Mouse (Mus musculus): ENCODE measurements around the gene Cnpy4. TPM values are rescaled to one million over a fixed set of nuclear protein-coding genes. Genes with fewer than 3 reads are reported as not detected.
A peak's percentile ranks its signal among the peaks of the same experiment; 100 is the strongest.

Cnpy4 gene
- total and polyA plus RNA-seq, 3 experiments = 7.8 to 12.1 TPM; not detected in 1

DNA sequence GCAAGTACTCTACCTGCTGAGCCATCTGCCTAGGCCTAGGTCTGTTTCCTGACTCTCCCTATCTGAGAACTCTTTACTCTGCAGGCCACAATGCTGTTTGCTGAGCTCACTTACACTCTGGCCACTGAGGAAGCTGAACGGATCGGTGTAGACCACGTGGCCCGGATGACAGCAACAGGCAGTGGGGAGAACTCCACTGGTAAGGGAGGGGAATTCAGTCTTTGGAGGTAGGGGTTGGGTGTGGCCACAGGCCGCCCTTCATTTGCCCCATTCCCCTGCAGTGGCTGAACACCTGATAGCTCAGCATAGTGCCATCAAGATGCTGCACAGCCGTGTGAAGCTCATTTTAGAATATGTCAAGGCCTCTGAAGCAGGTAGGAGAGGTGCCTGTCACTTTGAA lies 24.2 kb upstream of the Cnpy4 start:
- Histone ChIP-seq H3K27ac (ENCODE audit: control insufficient read depth, low read depth, low read length) (no peak overlapping the region), H3K4me1 (ENCODE audit: control insufficient read depth in 1 of 2, insufficient read depth in 2 of 2, low read length in 2 of 2) (peaks cover 0 to 3% of the 10 kb centered on the region in 2 experiments; a peak in 1 of 4 replicates), H3K9ac (ENCODE audit: control insufficient read depth, low read depth, low read length, poor library complexity, severe bottlenecking) (no peak overlapping the region), H3K36me3 (ENCODE audit: control insufficient read depth in 1 of 2, insufficient read depth in 2 of 2, low read length in 2 of 2) (peaks cover 3 to 7% of the 10 kb centered on the region in 2 experiments; a peak in 1 of 4 replicates), H3K79me2 (ENCODE audit: control insufficient read depth, insufficient read depth, low read length, poor library complexity) (peaks cover 9% of the 10 kb centered on the region), H3K4me3 (ENCODE audit: control insufficient read depth in 1 of 2, insufficient read depth in 1 of 2, low read depth in 2 of 2, low read length in 2 of 2) (no peak overlapping the region), H3K9me3 (replicated peaks; ENCODE audit: insufficient read depth, low read length) (no peaks in the 10 kb centered on the region), H3K27me3 (ENCODE audit: control insufficient read depth in 1 of 2, insufficient read depth in 2 of 2, low read length in 2 of 2) (no peaks in the 10 kb centered on the region)
- TF ChIP-seq MAZ (IDR thresholded peaks at IDR 0.05; ENCODE audit: low read depth, low read length) (no peak), POLR2A (IDR thresholded peaks at IDR 0.05; ENCODE audit: control insufficient read depth in 1 of 2, insufficient read depth in 1 of 2, low read depth in 1 of 2, low read length in 2 of 2, poor library complexity in 1 of 2) (no peak; a peak in 1 of 4 replicates), CHD2 (IDR thresholded peaks at IDR 0.05; ENCODE audit: low read length) (no peak), SIN3A (IDR thresholded peaks at IDR 0.05; ENCODE audit: low read length) (no peak)
- no peak for DNase-seq (ENCODE audit: low read depth, low spot score)

DNA sequence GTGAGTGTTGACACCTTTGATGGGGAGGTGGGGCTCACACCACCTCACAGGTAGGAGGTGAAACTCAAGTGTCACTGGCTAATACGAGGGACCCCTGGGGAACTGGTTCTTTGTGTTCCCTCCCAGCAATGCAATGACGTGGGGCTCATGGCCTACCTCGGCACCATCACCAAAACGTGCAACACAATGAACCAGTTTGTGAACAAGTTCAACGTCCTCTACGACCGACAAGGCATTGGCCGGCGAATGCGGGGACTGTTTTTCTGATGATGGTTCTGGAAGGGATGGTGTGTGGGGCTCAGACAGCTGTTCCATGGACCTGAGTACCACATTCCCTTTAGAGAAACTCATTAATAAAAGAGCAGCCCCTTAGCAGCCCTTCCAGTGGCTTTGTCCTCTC lies 23.7 kb upstream of the Cnpy4 start:
- Histone ChIP-seq H3K4me3 (ENCODE audit: control insufficient read depth in 1 of 2, insufficient read depth in 1 of 2, low read depth in 2 of 2, low read length in 2 of 2) (no peak overlapping the region), H3K4me1 (ENCODE audit: control insufficient read depth in 1 of 2, insufficient read depth in 2 of 2, low read length in 2 of 2) (peaks cover 0 to 3% of the 10 kb centered on the region in 2 experiments; a peak in 1 of 4 replicates), H3K9ac (ENCODE audit: control insufficient read depth, low read depth, low read length, poor library complexity, severe bottlenecking) (no peak overlapping the region)

DNA sequence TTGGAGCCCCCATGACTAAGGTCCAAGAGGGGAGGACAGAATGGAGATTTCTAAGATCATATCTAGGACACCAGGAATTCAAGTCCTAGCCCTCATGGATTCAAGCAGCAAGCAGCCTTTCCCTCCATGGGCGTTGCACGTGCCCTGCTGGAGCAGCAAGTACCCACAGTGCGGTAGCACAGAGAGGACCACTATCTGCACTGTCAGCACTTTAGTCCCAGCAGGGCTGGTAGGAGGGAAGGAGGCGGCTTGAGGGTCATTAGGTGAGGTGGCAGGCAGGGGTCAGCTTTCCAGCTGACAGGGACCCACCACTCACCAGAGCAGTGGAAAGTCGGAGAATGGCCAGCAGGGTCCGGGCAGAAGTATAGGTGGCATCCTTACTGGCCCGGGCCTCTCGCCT lies 21.7 kb upstream of the Cnpy4 start:
- Histone ChIP-seq H3K27ac (ENCODE audit: control insufficient read depth, low read depth, low read length) (no peak overlapping the region), H3K4me3 (ENCODE audit: control insufficient read depth in 1 of 2, insufficient read depth in 1 of 2, low read depth in 2 of 2, low read length in 2 of 2) (no peak overlapping the region), H3K27me3 (ENCODE audit: control insufficient read depth in 1 of 2, insufficient read depth in 2 of 2, low read length in 2 of 2) (no peaks in the 10 kb centered on the region), H3K79me2 (ENCODE audit: control insufficient read depth, insufficient read depth, low read length, poor library complexity) (peaks cover 23% of the 10 kb centered on the region), H3K36me3 (ENCODE audit: control insufficient read depth in 1 of 2, insufficient read depth in 2 of 2, low read length in 2 of 2) (peaks cover 6 to 15% of the 10 kb centered on the region in 2 experiments; a peak in 3 of 4 replicates), H3K4me1 (ENCODE audit: control insufficient read depth in 1 of 2, insufficient read depth in 2 of 2, low read length in 2 of 2) (peaks cover 0 to 3% of the 10 kb centered on the region in 2 experiments; a peak in 1 of 4 replicates), H3K9ac (ENCODE audit: control insufficient read depth, low read depth, low read length, poor library complexity, severe bottlenecking) (no peak overlapping the region), H3K9me3 (replicated peaks; ENCODE audit: insufficient read depth, low read length) (no peaks in the 10 kb centered on the region)
- TF ChIP-seq GABPA (IDR thresholded peaks at IDR 0.05; ENCODE audit: low read depth, low read length) = no peak
- no peak for TF ChIP-seq MAX (IDR thresholded peaks at IDR 0.05; ENCODE audit: low read length)
- TF ChIP-seq POLR2AphosphoS5 (IDR thresholded peaks at IDR 0.05; ENCODE audit: borderline replicate concordance, low read depth, low read length) = peak; percentile 14; the same call in 1 of the 2 replicates
- no peak for TF ChIP-seq EP300 (IDR thresholded peaks at IDR 0.05; ENCODE audit: low read depth in 1 of 2, low read length in 2 of 2)
- no peak for TF ChIP-seq USF1 (IDR thresholded peaks at IDR 0.05; ENCODE audit: low read depth, low read length)
- TF ChIP-seq RAD21 (IDR thresholded peaks at IDR 0.05; ENCODE audit: low read depth, low read length) = no peak
- TF ChIP-seq BHLHE40 (IDR thresholded peaks at IDR 0.05; ENCODE audit: borderline replicate concordance, low read depth, low read length) = no peak
- no peak for TF ChIP-seq TCF12 (IDR thresholded peaks at IDR 0.05; ENCODE audit: low read depth, low read length)
- TF ChIP-seq POLR2AphosphoS2 (IDR thresholded peaks at IDR 0.05; ENCODE audit: low read length) = no peak; the same call in 1 of the 2 replicates
- TF ChIP-seq NELFE (IDR thresholded peaks at IDR 0.05; ENCODE audit: low read depth, low read length) = no peak
- TF ChIP-seq MEF2A (IDR thresholded peaks at IDR 0.05; ENCODE audit: extremely low read depth, insufficient replicate concordance, low read depth, low read length, poor library complexity, severe bottlenecking) = no peak
- TF ChIP-seq POLR2A (IDR thresholded peaks at IDR 0.05; ENCODE audit: control insufficient read depth in 1 of 2, insufficient read depth in 1 of 2, low read depth in 1 of 2, low read length in 2 of 2, poor library complexity in 1 of 2) = peak; percentile 46; a peak in 2 of 4 replicates
- peak; percentile 63; the same call in 1 of the 2 replicates for TF ChIP-seq MAFK (IDR thresholded peaks at IDR 0.05; ENCODE audit: borderline replicate concordance, low read depth, low read length)
- no peak for TF ChIP-seq E2F4 (IDR thresholded peaks at IDR 0.05; ENCODE audit: borderline replicate concordance, low read depth, low read length)
- no peak for TF ChIP-seq ZKSCAN1 (IDR thresholded peaks at IDR 0.05; ENCODE audit: low read depth, low read length)
- TF ChIP-seq SMC3 (IDR thresholded peaks at IDR 0.05; ENCODE audit: low read depth, low read length) = no peak
- TF ChIP-seq MXI1 (IDR thresholded peaks at IDR 0.05; ENCODE audit: low read depth, low read length) = no peak
- no peak for DNase-seq (ENCODE audit: low read depth, low spot score)

More for the DNA sequence above, 23.7 kb upstream of the Cnpy4 start:
- no peak for TF ChIP-seq MXI1 (IDR thresholded peaks at IDR 0.05; ENCODE audit: low read depth, low read length)
- TF ChIP-seq ZC3H11A (IDR thresholded peaks at IDR 0.05; ENCODE audit: low read depth, low read length) = no peak
- no peak for TF ChIP-seq CTCF (IDR thresholded peaks at IDR 0.05 in 2 of 3, conservative IDR thresholded peaks at IDR 0.05 in 1 of 3; ENCODE audit: control insufficient read depth in 1 of 3, insufficient read depth in 1 of 3, low read depth in 2 of 3, low read length in 3 of 3, poor library complexity in 1 of 3, severe bottlenecking in 1 of 3)
- TF ChIP-seq POLR2AphosphoS2 (IDR thresholded peaks at IDR 0.05; ENCODE audit: low read length) = no peak
- 0 out of 2 replicates have a peak, but pooled peaks have one; percentile 6 for TF ChIP-seq MAFK (IDR thresholded peaks at IDR 0.05; ENCODE audit: borderline replicate concordance, low read depth, low read length)
- no peak overlapping the region for H3K27ac ChIP-seq (ENCODE audit: control insufficient read depth, low read depth, low read length)
- no peaks in the 10 kb centered on the region for H3K9me3 ChIP-seq (replicated peaks; ENCODE audit: insufficient read depth, low read length)
- peaks cover 9% of the 10 kb centered on the region for H3K79me2 ChIP-seq (ENCODE audit: control insufficient read depth, insufficient read depth, low read length, poor library complexity)
- H3K27me3 ChIP-seq (ENCODE audit: control insufficient read depth in 1 of 2, insufficient read depth in 2 of 2, low read length in 2 of 2) = no peaks in the 10 kb centered on the region
- DNase-seq (ENCODE audit: low read depth, low spot score) = peak; percentile 42
- peaks cover 3 to 7% of the 10 kb centered on the region in 2 experiments; a peak in 2 of 4 replicates for H3K36me3 ChIP-seq (ENCODE audit: control insufficient read depth in 1 of 2, insufficient read depth in 2 of 2, low read length in 2 of 2)

Data from MEL (cell line).